Mouse (Mus musculus) erythroblast, embryonic 14.5 days (primary cell): ENCODE measurements around the gene Apbb1ip. TPM values are rescaled to one million over a fixed set of nuclear protein-coding genes. Genes with fewer than 3 reads are reported as not detected.

ENCODE experiments used
- H3K27me3 ChIP-seq: 2 replicates; pipeline ENCODE4 v1.6.1; 2012; ENCODE audit warnings: inconsistent platforms; ENCODE audit not compliant: control insufficient read depth
- H3K36me3 ChIP-seq: 2 replicates; pipeline ENCODE4 v1.6.1; 2012; ENCODE audit warnings: mild to moderate bottlenecking, inconsistent platforms; ENCODE audit not compliant: control insufficient read depth
- H3K4me1 ChIP-seq: 2 replicates; pipeline ENCODE4 v1.6.1; 2012; ENCODE audit warnings: inconsistent platforms; ENCODE audit not compliant: control insufficient read depth
- H3K4me3 ChIP-seq: replicated peaks from 2 replicates; pipeline ENCODE3; 2012; ENCODE audit warnings: moderate library complexity, mild to moderate bottlenecking, inconsistent platforms
- H3K9me3 ChIP-seq: 2 replicates; pipeline ENCODE4 v1.6.1; 2012; ENCODE audit warnings: low read length, inconsistent platforms, mixed read lengths; ENCODE audit not compliant: control insufficient read depth
- GATA1 ChIP-seq: IDR thresholded peaks from 2 replicates; pipeline ENCODE4 v1.6.1; 2012; ENCODE audit warnings: low read length, inconsistent platforms, mixed read lengths
- TAL1 ChIP-seq: IDR thresholded peaks from 3 replicates; pipeline ENCODE4 v1.6.1; 2012; ENCODE audit warnings: low read length, inconsistent platforms, mixed read lengths
- polyA plus RNA-seq: library from polyadenylated mRNA; stranded (reverse); fragments of >175 nt; gene quantifications from 2 replicates; pipeline ENCODE4 v1.2.3, GENCODE M21; 2012

The Apbb1ip gene
- polyA plus RNA-seq, 1 experiment: 1.5 TPM

DNA sequence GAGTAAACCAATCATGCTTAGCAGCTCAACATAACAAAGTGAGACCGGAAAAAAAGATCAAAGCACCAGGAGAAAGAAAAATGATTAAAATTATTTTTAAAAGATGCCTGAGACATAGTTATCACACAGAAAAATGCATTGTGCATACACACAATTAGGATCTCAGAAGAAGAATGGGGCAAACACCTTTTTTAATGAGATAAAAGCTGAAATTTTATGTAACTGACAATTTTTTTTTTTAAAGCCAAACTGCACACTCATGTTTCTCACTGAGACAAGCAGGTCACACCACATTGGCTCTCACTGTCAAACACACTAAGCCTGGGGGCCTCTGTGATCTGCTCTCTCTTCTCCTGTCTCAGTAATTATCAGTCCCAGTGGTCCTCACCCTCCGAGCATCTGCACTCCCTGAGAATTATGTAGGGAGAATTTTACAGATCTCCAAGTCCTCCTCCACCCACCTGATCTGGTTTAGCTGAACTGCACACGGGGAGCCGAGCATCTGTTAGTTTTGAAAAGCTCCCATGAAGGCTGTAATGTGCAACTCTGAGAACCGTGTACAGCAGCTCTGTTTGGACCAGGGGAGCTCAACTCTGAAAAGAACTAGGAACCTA is 9.0 kb upstream of the Apbb1ip start:
- Histone ChIP-seq H3K4me3 (no peak overlapping the region), H3K9me3 (no peaks in the 10 kb centered on the region), H3K36me3 (no peaks in the 10 kb centered on the region), H3K27me3 (peaks cover 2% of the 10 kb centered on the region; the same call in 1 of the 2 replicates), H3K4me1 (peaks cover 3% of the 10 kb centered on the region)
- TF ChIP-seq TAL1 (no peak), GATA1 (no peak)

DNA sequence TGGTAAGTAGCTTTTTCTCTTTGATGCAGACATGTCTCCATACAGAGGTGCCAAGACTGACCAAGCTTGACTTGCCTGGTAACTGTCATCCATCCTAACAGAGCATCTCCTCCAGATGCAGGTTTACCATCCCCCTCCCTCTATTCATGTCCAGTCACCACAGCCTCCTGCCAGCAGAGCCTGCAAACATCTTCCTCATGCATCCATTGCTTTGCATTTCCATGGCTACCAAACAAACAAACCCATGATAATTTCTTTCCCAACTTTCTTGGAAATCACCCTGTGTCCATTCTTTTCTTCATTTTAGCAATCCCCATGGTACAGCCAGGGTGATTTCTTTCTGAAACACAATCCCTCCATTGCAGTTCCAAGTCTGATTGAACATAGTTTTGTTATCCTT is 2.6 kb upstream of the Apbb1ip start:
- TF ChIP-seq GATA1 (no peak), TAL1 (no peak)
- no peak overlapping the region for H3K4me3 ChIP-seq
- no peaks in the 10 kb centered on the region for H3K36me3 ChIP-seq
- peaks cover 26% of the 10 kb centered on the region for H3K4me1 ChIP-seq
- peaks cover 23% of the 10 kb centered on the region for H3K27me3 ChIP-seq
- H3K9me3 ChIP-seq: no peaks in the 10 kb centered on the region

DNA sequence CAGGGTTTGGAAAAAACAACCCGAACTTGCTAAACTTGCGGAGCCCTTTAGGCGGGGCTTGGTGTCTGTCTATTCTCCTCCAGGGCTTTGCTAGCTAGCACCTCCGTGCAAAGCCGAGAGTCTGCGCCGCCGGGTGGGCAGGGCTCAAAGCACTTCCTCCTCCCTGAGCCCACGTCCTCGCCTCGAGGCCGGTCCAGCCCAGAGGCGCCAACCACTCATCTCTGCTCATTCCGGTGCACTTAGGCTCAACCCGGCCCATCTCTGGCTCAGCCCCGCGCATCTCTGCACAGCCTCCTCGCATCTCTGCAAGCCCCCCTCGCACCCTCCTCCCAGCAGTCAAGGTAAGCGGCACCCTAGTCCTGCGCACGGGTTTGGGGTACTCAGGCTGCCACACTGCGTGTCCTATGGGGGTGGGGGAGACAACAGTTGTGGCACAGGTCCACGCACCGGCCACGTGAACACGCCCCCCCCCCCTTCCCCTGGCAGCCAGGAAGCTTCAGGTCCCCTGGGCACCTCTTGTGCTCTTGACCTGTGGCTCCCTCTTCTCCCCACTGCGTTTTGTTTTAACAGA is 372 bp downstream of the Apbb1ip start:
- Histone ChIP-seq H3K4me3 (peak overlapping the region; percentile 79), H3K27me3 (peaks cover 23% of the 10 kb centered on the region), H3K9me3 (no peaks in the 10 kb centered on the region), H3K36me3 (no peaks in the 10 kb centered on the region), H3K4me1 (peaks cover 51% of the 10 kb centered on the region)
- TF ChIP-seq GATA1 (no peak), TAL1 (no peak)

GRCm38 (mm10) chr2:22775213-22775612 is 1.3 kb downstream of the Apbb1ip start:
- peaks cover 53% of the 10 kb centered on the region for H3K4me1 ChIP-seq
- no peak for TF ChIP-seq TAL1
- peak; percentile 75 for TF ChIP-seq GATA1
- H3K27me3 ChIP-seq: peaks cover 20% of the 10 kb centered on the region
- peak overlapping the region; percentile 79 for H3K4me3 ChIP-seq
- H3K9me3 ChIP-seq: no peaks in the 10 kb centered on the region
- no peaks in the 10 kb centered on the region for H3K36me3 ChIP-seq

- Histone ChIP-seq H3K27me3 (peaks cover 20% of the 10 kb centered on the region), H3K4me1 (peaks cover 54% of the 10 kb centered on the region), H3K9me3 (no peaks in the 10 kb centered on the region), H3K4me3 (peak overlapping the region; percentile 79), H3K36me3 (no peaks in the 10 kb centered on the region)
- TF ChIP-seq GATA1: no peak
- no peak for TF ChIP-seq TAL1
Measured at GRCm38 (mm10) chr2:22775681-22776080, 1.8 kb downstream of the Apbb1ip start.

GRCm38 (mm10) chr2:22776568-22777230 is 2.8 kb downstream of the Apbb1ip start:
- TF ChIP-seq TAL1: no peak
- TF ChIP-seq GATA1: no peak
- peaks cover 14% of the 10 kb centered on the region; the same call in 1 of the 2 replicates for H3K27me3 ChIP-seq
- no peaks in the 10 kb centered on the region for H3K9me3 ChIP-seq
- H3K36me3 ChIP-seq: no peaks in the 10 kb centered on the region
- H3K4me1 ChIP-seq: peaks cover 64% of the 10 kb centered on the region
- peak overlapping the region; percentile 22 for H3K4me3 ChIP-seq

GRCm38 (mm10) chr2:22777757-22778156 is 3.9 kb downstream of the Apbb1ip start:
- peaks cover 73% of the 10 kb centered on the region for H3K4me1 ChIP-seq
- no peaks in the 10 kb centered on the region for H3K36me3 ChIP-seq
- H3K4me3 ChIP-seq: peak overlapping the region; percentile 3
- H3K9me3 ChIP-seq: no peaks in the 10 kb centered on the region
- peaks cover 14% of the 10 kb centered on the region; the same call in 1 of the 2 replicates for H3K27me3 ChIP-seq
- TF ChIP-seq TAL1: no peak

- Histone ChIP-seq H3K36me3 (no peaks in the 10 kb centered on the region), H3K4me1 (peaks cover 63% of the 10 kb centered on the region), H3K9me3 (no peaks in the 10 kb centered on the region), H3K27me3 (no peaks in the 10 kb centered on the region), H3K4me3 (no peak overlapping the region)
- TF ChIP-seq TAL1 (no peak), GATA1 (no peak)
Measured at GRCm38 (mm10) chr2:22780884-22781283, 7.0 kb downstream of the Apbb1ip start.

GRCm38 (mm10) chr2:22781387-22782009 is 7.6 kb downstream of the Apbb1ip start:
- no peaks in the 10 kb centered on the region for H3K9me3 ChIP-seq
- no peak for TF ChIP-seq TAL1
- no peak for TF ChIP-seq GATA1
- H3K36me3 ChIP-seq: no peaks in the 10 kb centered on the region; the same call in 1 of the 2 replicates
- H3K4me1 ChIP-seq: peaks cover 64% of the 10 kb centered on the region
- H3K4me3 ChIP-seq: no peak overlapping the region
- H3K27me3 ChIP-seq: no peaks in the 10 kb centered on the region
